Mouse (Mus musculus) embryo, embryonic 11.5 days (tissue): ENCODE measurements around the gene 9530077C05Rik.
"Not testable (repeated sequence)": the region's sequence is repeated elsewhere in the genome, so short reads cannot be mapped to it uniquely, and the experiment has no call there.

ENCODE experiments used
- DNase-seq: peaks from one replicate; pipeline ENCODE4 v3.0.0-alpha.2; 2012; ENCODE audit warnings: low read depth, low spot score

The 9530077C05Rik gene

GRCm38 (mm10) chr9:22411002-22411857, at the start of gene 9530077C05Rik:
TSS of gene 9530077C05Rik (plus strand) at chr9:22411513.
- peak; percentile 96 for DNase-seq

- DNase-seq: no peak
These were observed 45.1 kb upstream of the 9530077C05Rik start for GRCm38 (mm10) chr9:22366221-22366620.

DNA sequence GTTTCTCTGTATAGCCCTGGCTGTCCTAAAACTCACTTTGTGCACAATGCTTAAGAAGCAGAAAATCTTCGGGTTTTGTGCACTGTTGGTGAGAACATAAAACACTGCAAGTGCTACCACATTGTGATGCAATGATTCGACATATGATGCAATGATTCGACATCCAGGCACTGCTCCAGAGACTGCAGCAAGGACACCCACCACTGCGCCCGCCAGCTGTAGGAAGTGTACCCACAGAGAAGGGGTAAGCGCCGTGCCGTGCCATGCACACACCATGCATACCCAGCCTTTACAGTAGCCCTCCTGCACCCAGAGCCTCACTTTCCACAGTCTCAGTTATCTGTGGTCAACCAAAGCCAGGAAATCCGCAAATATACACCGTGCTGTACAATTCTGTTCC, 44.7 kb upstream of the 9530077C05Rik start:
- no peak for DNase-seq

DNA sequence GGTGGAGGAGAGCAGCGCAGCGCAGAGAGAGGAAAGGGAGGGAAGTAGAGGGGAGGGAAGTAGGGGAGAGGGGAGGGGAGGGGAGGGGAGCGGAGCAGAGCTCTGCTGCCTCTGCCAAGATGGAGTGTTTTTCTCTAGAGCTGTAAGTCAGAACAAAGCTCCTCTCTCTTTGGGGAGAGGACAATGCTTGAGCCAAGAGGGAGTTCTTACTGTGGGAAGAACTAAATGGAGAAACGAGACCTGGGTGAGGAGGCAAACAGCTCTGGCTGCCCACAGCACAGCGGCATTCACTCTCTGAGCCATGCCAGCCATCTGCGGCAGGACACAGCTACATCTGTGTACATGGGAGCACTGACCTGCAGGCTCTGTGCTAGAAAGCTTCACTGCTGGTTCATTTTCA, 43.3 kb upstream of the 9530077C05Rik start:
- DNase-seq: no peak

GRCm38 (mm10) chr9:22372760-22373159, 38.6 kb upstream of the 9530077C05Rik start:
- no peak for DNase-seq

GRCm38 (mm10) chr9:22376086-22376485, 35.2 kb upstream of the 9530077C05Rik start:
- no peak for DNase-seq

GRCm38 (mm10) chr9:22385890-22386289, 25.4 kb upstream of the 9530077C05Rik start:
- DNase-seq: no peak

GRCm38 (mm10) chr9:22387901-22388300, 23.4 kb upstream of the 9530077C05Rik start:
- DNase-seq: no peak

GRCm38 (mm10) chr9:22388401-22388980, 22.8 kb upstream of the 9530077C05Rik start:
- peak; percentile 19 for DNase-seq

GRCm38 (mm10) chr9:22389021-22389476, 22.3 kb upstream of the 9530077C05Rik start, which contains the start of gene Anln:
TSS of gene Anln (minus strand) at chr9:22389188.
- DNase-seq: peak; percentile 93

GRCm38 (mm10) chr9:22389736-22390245, 21.5 kb upstream of the 9530077C05Rik start:
- no peak for DNase-seq

DNA sequence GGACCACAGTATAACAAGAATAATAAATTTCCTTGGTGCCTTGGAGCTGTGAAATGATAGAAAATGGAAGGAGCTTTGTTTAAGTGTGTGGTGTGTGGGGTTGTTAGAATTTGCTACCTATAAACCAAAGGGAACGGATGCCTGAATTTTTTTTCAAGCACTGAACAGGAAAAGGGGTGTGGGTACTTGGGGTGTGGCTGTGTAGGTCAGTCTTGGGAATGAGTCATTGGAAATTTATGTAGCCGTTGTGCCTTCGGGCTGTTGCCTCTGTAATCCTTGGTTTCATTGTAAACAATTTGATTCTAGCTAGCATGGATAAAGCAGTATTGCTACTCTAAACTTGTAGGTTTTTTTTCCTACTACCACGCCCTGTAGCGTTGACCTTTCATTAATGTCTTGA, 20.9 kb upstream of the 9530077C05Rik start:
- DNase-seq: no peak

- no peak for DNase-seq
These were observed 16.6 kb upstream of the 9530077C05Rik start for GRCm38 (mm10) chr9:22394725-22395124.

DNA sequence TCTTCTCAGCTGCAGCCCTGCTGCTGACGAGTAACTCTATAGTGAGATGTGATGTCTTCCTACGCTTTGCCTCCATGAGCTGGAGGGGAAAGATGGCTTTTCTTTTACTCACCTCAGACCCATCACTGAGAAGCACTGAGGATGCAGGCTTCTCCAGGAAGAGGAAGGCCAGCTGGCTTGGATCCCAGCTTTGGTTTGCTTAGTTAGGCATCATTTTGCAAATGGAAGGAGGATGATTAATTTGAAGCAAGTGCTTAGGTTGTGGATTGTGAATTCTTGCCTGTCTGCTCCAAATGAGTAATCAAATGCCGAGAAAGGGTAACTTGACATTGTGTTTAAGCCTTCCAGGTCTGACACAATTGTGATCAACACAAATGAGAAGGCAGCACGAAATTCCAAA, 12.3 kb upstream of the 9530077C05Rik start:
- no peak for DNase-seq

- DNase-seq: no peak
These were observed 9.3 kb upstream of the 9530077C05Rik start for GRCm38 (mm10) chr9:22402001-22402400.

DNA sequence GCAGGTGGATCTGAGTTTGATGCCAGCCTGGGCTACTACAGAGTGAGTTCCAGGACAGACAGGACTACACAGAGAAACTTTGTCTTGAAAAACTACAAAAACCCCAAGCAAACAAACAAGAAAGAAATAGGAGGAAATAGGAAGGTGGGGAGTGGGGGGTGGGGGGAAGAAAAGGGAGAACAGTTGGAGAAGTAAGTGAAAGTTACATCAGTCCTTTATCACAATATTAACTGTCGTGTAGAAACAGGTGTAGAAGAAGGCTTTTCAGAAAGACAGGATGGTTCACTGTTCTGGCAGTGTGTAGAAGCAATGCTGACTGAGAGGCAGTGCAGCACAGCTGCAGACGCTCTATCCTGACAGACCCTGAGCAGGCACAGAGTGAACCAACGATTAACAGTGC, 8.3 kb upstream of the 9530077C05Rik start:
- DNase-seq: no peak

GRCm38 (mm10) chr9:22403501-22403900, 7.8 kb upstream of the 9530077C05Rik start:
- not testable (repeated sequence) for DNase-seq

GRCm38 (mm10) chr9:22405414-22405813, 5.9 kb upstream of the 9530077C05Rik start:
- DNase-seq: no peak

DNA sequence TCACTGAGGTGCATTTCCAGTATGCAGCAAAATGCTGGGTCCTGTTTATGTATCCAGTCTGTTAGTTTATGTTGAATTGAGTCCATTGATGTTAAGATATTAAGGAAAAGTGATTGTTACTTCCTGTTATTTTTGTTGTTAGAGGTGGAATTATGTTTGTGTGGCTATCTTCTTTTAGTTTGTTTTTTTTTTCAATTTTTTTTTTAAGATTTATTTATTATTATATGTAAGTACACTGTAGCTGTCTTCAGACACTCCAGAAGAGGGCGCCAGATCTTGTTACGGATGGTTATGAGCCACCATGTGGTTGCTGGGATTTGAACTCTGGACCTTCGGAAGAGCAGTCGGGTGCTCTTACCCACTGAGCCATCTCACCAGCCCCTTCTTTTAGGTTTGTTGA, 3.7 kb upstream of the 9530077C05Rik start:
- DNase-seq: not testable (repeated sequence)

DNA sequence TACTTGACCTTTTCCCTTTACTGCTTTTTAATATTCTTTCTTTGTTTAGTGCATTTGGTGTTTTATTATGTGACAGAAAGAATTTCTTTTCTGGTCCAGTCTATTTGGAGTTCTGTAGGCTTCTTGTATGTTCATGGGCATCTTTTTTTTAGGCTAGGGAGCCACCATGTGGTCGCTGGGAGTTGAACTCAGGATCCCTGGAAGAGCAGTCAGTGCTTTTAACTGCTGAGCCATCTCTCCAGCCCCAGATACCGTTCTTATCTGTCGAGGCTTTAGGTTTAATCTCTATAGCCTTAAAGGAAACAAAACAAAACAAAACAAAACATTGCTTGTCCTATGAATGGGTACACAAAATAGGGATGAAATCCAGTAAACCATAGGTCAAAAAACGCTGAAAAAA, 3.0 kb upstream of the 9530077C05Rik start:
- not testable (repeated sequence) for DNase-seq

- no peak for DNase-seq
These were observed 1.8 kb upstream of the 9530077C05Rik start for GRCm38 (mm10) chr9:22409501-22409900.

DNA sequence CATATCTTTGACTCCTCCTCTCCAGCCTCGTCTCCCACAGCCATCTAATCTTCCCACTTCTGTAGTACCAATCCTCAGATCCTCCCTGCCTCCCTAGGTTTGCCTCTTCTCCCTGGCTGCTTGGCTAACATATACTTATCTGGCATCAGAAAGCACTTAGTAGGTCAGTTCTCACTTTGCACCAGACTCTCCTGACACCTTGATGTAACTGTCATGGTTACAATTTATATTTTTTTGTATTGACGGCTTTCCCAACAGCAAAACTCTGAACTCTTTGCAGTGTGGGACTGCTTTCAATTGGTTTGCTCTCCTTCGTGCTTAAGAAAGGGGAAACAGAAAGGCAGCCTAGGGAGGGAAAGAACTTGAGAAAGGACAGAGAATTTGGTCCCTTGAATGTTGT, 4.9 kb downstream of the 9530077C05Rik start:
- DNase-seq: no peak

DNA sequence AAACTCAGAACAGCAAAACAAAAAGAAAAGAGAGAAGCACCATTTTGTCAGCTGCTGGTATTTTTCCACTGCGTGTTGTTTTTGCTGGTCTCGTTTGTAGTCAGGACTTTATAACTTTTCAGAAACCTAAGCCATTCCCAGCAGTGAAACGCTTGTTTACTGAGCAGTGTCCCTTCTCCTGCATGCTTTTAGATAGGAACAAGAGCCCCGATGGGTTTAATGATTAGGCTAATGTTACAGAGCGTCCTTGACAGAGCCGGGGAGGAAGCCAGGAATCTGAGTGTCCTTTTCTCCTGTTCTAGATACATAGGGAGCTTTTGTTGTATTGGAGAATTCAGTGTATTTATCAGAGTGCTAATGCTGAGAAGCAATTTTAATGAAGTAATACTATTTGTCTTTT, 6.2 kb downstream of the 9530077C05Rik start:
- no peak for DNase-seq
